ENCODE assay signal across 1 mouse cellular context in genomic region chr7:138845544-138846391, GRCm38 (mm10).
TF ChIP-seq lines count a peak whose summit lies in the region.

Gene Ppp2r2d (plus strand): TSS chr7:138846079.
Gene Mapk1ip1 (minus strand): TSS chr7:138846273.

TF ChIP-seq in CH12.LX, 34 proteins besides CTCF, POLR2A, EP300 and RAD21 (continued from another document):
- TF ChIP-seq RCOR1 (conservative IDR thresholded peaks at IDR 0.05; ENCODE audit: low read depth, low read length): no peak
- TF ChIP-seq MAX (IDR thresholded peaks at IDR 0.05; ENCODE audit: low read length): peak; percentile 26; the same call in 1 of the 2 replicates
- TF ChIP-seq UBTF (IDR thresholded peaks at IDR 0.05; ENCODE audit: low read depth, low read length): 0 out of 2 replicates have a peak, but pooled peaks have one; percentile 34
- TF ChIP-seq BHLHE40 (IDR thresholded peaks at IDR 0.05; ENCODE audit: low read depth, low read length): 0 out of 2 replicates have a peak, but pooled peaks have one; percentile 4
- TF ChIP-seq GABPA (IDR thresholded peaks at IDR 0.05; ENCODE audit: insufficient replicate concordance, low read depth, low read length): no peak
- TF ChIP-seq HCFC1 (IDR thresholded peaks at IDR 0.05; ENCODE audit: low read depth, low read length): peak; percentile 86
- no peak for TF ChIP-seq ETS1 (conservative IDR thresholded peaks at IDR 0.05; ENCODE audit: low read depth, low read length)
- no peak for TF ChIP-seq ZNF384 (IDR thresholded peaks at IDR 0.05; ENCODE audit: low read depth, low read length)
- TF ChIP-seq MAFK (IDR thresholded peaks at IDR 0.05; ENCODE audit: insufficient replicate concordance, low read length): no peak
- peak; percentile 92 for TF ChIP-seq NRF1 (IDR thresholded peaks at IDR 0.05; ENCODE audit: low read depth, low read length)
- TF ChIP-seq JUN (IDR thresholded peaks at IDR 0.05; ENCODE audit: insufficient read depth, low read depth, low read length): no peak
- TF ChIP-seq IRF4 (IDR thresholded peaks at IDR 0.05; ENCODE audit: low read depth, low read length): peak; percentile 49
- no peak for TF ChIP-seq POLR2AphosphoS2 (IDR thresholded peaks at IDR 0.05; ENCODE audit: low read depth, low read length)
- TF ChIP-seq PAX5 (IDR thresholded peaks at IDR 0.05; ENCODE audit: low read length): no peak
- no peak for TF ChIP-seq MYC (IDR thresholded peaks at IDR 0.05; ENCODE audit: low read depth, low read length)
- TF ChIP-seq CHD1 (IDR thresholded peaks at IDR 0.05; ENCODE audit: low read depth, low read length): no peak
- TF ChIP-seq ELF1 (IDR thresholded peaks at IDR 0.05; ENCODE audit: low read depth, low read length): no peak; the same call in 1 of the 2 replicates
- TF ChIP-seq TCF12 (IDR thresholded peaks at IDR 0.05; ENCODE audit: low read depth, low read length): peak; percentile 56; the same call in 1 of the 2 replicates
- TF ChIP-seq NELFE (IDR thresholded peaks at IDR 0.05; ENCODE audit: low read depth, low read length): peak; percentile 67
- TF ChIP-seq CHD2 (IDR thresholded peaks at IDR 0.05; ENCODE audit: low read length): no peak
